ENCODE assay signal across 8 mouse cellular contexts in genomic region chr1:172082899-172083445, GRCm38 (mm10). TPM values are rescaled to one million over a fixed set of nuclear protein-coding genes. Genes with fewer than 3 reads are reported as not detected.
DNase-seq lines count a peak whose midpoint lies in the region; ATAC-seq and TF ChIP-seq lines count a peak whose summit lies in the region.

No protein-coding gene starts in this region.

- peak overlapping the region; percentile 95 for H3K4me3 ChIP-seq in heart, embryonic 12.5 days
- peak overlapping the region; percentile 94 to 98 for H3K4me3 ChIP-seq in MEL (ENCODE audit: control insufficient read depth in 1 of 2, insufficient read depth in 1 of 2, low read depth in 2 of 2, low read length in 2 of 2)

- H3K27me3 ChIP-seq in heart, embryonic 12.5 days (replicated peaks): no peaks in the 10 kb centered on the region
- H3K27me3 ChIP-seq in MEL (ENCODE audit: control insufficient read depth in 1 of 2, insufficient read depth in 2 of 2, low read length in 2 of 2): no peaks in the 10 kb centered on the region

- ATAC-seq in heart, embryonic 12.5 days (ENCODE audit: insufficient number of reproducible peaks, low FRiP score): peak; percentile 76
- peak; percentile 29 to 67; a peak in 2 of 4 replicates for ATAC-seq in hematopoietic stem cell, adult 5-6 weeks (replicated peaks in 1 of 2; ENCODE audit: insufficient read depth in 1 of 2, low FRiP score in 2 of 2, low TSS enrichment in 1 of 2, low read depth in 1 of 2, poor library complexity in 2 of 2, severe bottlenecking in 2 of 2)
- ATAC-seq in megakaryocyte progenitor cell, adult 5-6 weeks (replicated peaks; ENCODE audit: poor library complexity): peak; percentile 24

- peak overlapping the region; percentile 86 for H3K27ac ChIP-seq in heart, embryonic 12.5 days (ENCODE audit: poor library complexity, severe bottlenecking)
- peak overlapping the region; percentile 53 for H3K27ac ChIP-seq in MEL (ENCODE audit: control insufficient read depth, low read depth, low read length)

- no peak for TF ChIP-seq EP300 in MEL (IDR thresholded peaks at IDR 0.05; ENCODE audit: low read depth in 1 of 2, low read length in 2 of 2)

- WGBS in heart, embryonic 12.5 days: under 1% methylated on average over 24 of the region's 24 CpGs

- intact Hi-C loops in heart, postnatal 36 days (cut with DNase I): loop anchor here (1.0 kb wide), 1 partner anchor 293 kb away; the partner anchor contains the start of gene Pigm

- H3K4me1 ChIP-seq in heart, embryonic 12.5 days (replicated peaks): peaks cover 22% of the 10 kb centered on the region
- H3K4me1 ChIP-seq in MEL (ENCODE audit: control insufficient read depth in 1 of 2, insufficient read depth in 2 of 2, low read length in 2 of 2): peaks cover 8 to 9% of the 10 kb centered on the region in 2 experiments

- TF ChIP-seq RAD21 in MEL (IDR thresholded peaks at IDR 0.05; ENCODE audit: low read depth, low read length): no peak

- no peak for TF ChIP-seq CTCF in MEL (IDR thresholded peaks at IDR 0.05 in 2 of 3, conservative IDR thresholded peaks at IDR 0.05 in 1 of 3; ENCODE audit: control insufficient read depth in 1 of 3, insufficient read depth in 1 of 3, low read depth in 2 of 3, low read length in 3 of 3, poor library complexity in 1 of 3, severe bottlenecking in 1 of 3)

- H3K36me3 ChIP-seq in heart, embryonic 12.5 days: peaks cover 26% of the 10 kb centered on the region
- H3K36me3 ChIP-seq in MEL (ENCODE audit: control insufficient read depth in 1 of 2, insufficient read depth in 2 of 2, low read length in 2 of 2): peaks cover 0 to 23% of the 10 kb centered on the region in 2 experiments; a peak in 3 of 4 replicates

- peak overlapping the region; percentile 94 for H3K9ac ChIP-seq in heart, embryonic 12.5 days
- H3K9ac ChIP-seq in MEL (ENCODE audit: control insufficient read depth, low read depth, low read length, poor library complexity, severe bottlenecking): peak overlapping the region; percentile 92

- no peak for DNase-seq in heart, postnatal 36 days
- no peak for DNase-seq in MEL (ENCODE audit: low read depth, low spot score)
- no peak for DNase-seq in retina, postnatal 1 day
- no peak for DNase-seq in ovary, adult 18-20 months (ENCODE audit: low spot score)
- DNase-seq in cerebellum, adult 8-10 months: no peak

- H3K9me3 ChIP-seq in heart, embryonic 12.5 days (replicated peaks): no peaks in the 10 kb centered on the region
- H3K9me3 ChIP-seq in MEL (replicated peaks; ENCODE audit: insufficient read depth, low read length): no peaks in the 10 kb centered on the region

- peak overlapping the region; percentile 81 for H3K4me2 ChIP-seq in heart, embryonic 12.5 days

- peaks cover 44% of the 10 kb centered on the region for H3K79me2 ChIP-seq in MEL (ENCODE audit: control insufficient read depth, insufficient read depth, low read length, poor library complexity)

- peak in 1 of 2 experiments; percentile 82; a peak in 2 of 4 replicates for TF ChIP-seq POLR2A in MEL (IDR thresholded peaks at IDR 0.05; ENCODE audit: control insufficient read depth in 1 of 2, insufficient read depth in 1 of 2, low read depth in 1 of 2, low read length in 2 of 2, poor library complexity in 1 of 2)

TF ChIP-seq in MEL, 35 proteins besides CTCF, POLR2A, EP300 and RAD21:
- TF ChIP-seq USF1 (IDR thresholded peaks at IDR 0.05; ENCODE audit: low read depth, low read length) (no peak), SMC3 (IDR thresholded peaks at IDR 0.05; ENCODE audit: low read depth, low read length) (no peak), GATA1 (IDR thresholded peaks at IDR 0.05; ENCODE audit: low read depth, low read length) (no peak), UBTF (IDR thresholded peaks at IDR 0.05; ENCODE audit: borderline replicate concordance, insufficient read depth, low read depth, low read length) (no peak), KAT2A (conservative IDR thresholded peaks at IDR 0.05; ENCODE audit: low read depth, low read length) (no peak), MEF2A (IDR thresholded peaks at IDR 0.05; ENCODE audit: extremely low read depth, insufficient replicate concordance, low read depth, low read length, poor library complexity, severe bottlenecking) (no peak), TCF12 (IDR thresholded peaks at IDR 0.05; ENCODE audit: low read depth, low read length) (no peak), BHLHE40 (IDR thresholded peaks at IDR 0.05; ENCODE audit: borderline replicate concordance, low read depth, low read length) (no peak), MAZ (IDR thresholded peaks at IDR 0.05; ENCODE audit: low read depth, low read length) (no peak), ZNF384 (IDR thresholded peaks at IDR 0.05; ENCODE audit: low read depth, low read length) (no peak), USF2 (IDR thresholded peaks at IDR 0.05; ENCODE audit: borderline replicate concordance in 1 of 2, insufficient read depth in 1 of 2, low read depth in 1 of 2, low read length in 2 of 2) (no peak), RCOR1 (IDR thresholded peaks at IDR 0.05; ENCODE audit: low read depth, low read length) (no peak), GABPA (IDR thresholded peaks at IDR 0.05; ENCODE audit: low read depth, low read length) (no peak), TBP (IDR thresholded peaks at IDR 0.05; ENCODE audit: low read depth, low read length) (no peak), MAFK (IDR thresholded peaks at IDR 0.05; ENCODE audit: borderline replicate concordance, low read depth, low read length) (no peak), POLR2AphosphoS2 (IDR thresholded peaks at IDR 0.05; ENCODE audit: low read length) (no peak), CHD1 (IDR thresholded peaks at IDR 0.05; ENCODE audit: low read depth, low read length) (no peak; the same call in 1 of the 2 replicates), ZMIZ1 (IDR thresholded peaks at IDR 0.05; ENCODE audit: low read depth, low read length) (no peak), NRF1 (IDR thresholded peaks at IDR 0.05; ENCODE audit: insufficient read depth, low read depth, low read length, poor library complexity, severe bottlenecking) (no peak), ELF1 (IDR thresholded peaks at IDR 0.05; ENCODE audit: low read depth, low read length) (no peak)

RNA-seq across cellular contexts. Expression of gene Ncstn, which starts 0.4 kb away (rescaled TPM):
- polyA plus RNA-seq in heart, embryonic 12.5 days (2016; fragmentation: Nextera tagmentation; extraction: Ambion mirVana): 132 TPM in 2 replicates
- total RNA-seq in heart, postnatal 36 days (2021): 10 to 100 TPM; 45.5 to 50.1 TPM
- total RNA-seq in MEL (2012; rRNA removed): 9.6 and 9.9 TPM in 2 replicates
- polyA plus RNA-seq in MEL (2012; ENCODE audit: insufficient read depth in 1 of 2, insufficient read length in 2 of 2, low read depth in 1 of 2, low replicate concordance in 2 of 2, missing spikeins in 1 of 2): 10 to 100 TPM in 1 of 2 experiments, not detected in 1; 38.5 TPM
- total RNA-seq in hematopoietic stem cell, adult 5-6 weeks (2017): 24.0 and 25.1 TPM in 2 replicates
- total RNA-seq in megakaryocyte progenitor cell, adult 5-6 weeks (2015): 68.0 and 69.0 TPM in 2 replicates
- 26.3 and 35.5 TPM in 2 replicates for total RNA-seq in megakaryocyte progenitor cell, adult 5-6 weeks (2017)

RNA-seq across cellular contexts. Expression of gene Copa, which starts 0.6 kb away (rescaled TPM):
- 214 and 219 TPM in 2 replicates for polyA plus RNA-seq in heart, embryonic 12.5 days (2016; fragmentation: Nextera tagmentation; extraction: Ambion mirVana)
- 100 to 1,000 TPM; 112 to 113 TPM for total RNA-seq in heart, postnatal 36 days (2021)
- 90.8 and 92.3 TPM in 2 replicates for total RNA-seq in MEL (2012; rRNA removed)
- 100 to 1,000 TPM in 1 of 2 experiments, 10 to 100 TPM in 1; 81.2 to 118 TPM for polyA plus RNA-seq in MEL (2012; ENCODE audit: insufficient read depth in 1 of 2, insufficient read length in 2 of 2, low read depth in 1 of 2, low replicate concordance in 2 of 2, missing spikeins in 1 of 2)
- total RNA-seq in hematopoietic stem cell, adult 5-6 weeks (2017): 126 and 139 TPM in 2 replicates
- total RNA-seq in megakaryocyte progenitor cell, adult 5-6 weeks (2015): 146 and 159 TPM in 2 replicates
- 140 and 152 TPM in 2 replicates for total RNA-seq in megakaryocyte progenitor cell, adult 5-6 weeks (2017)

RNA-seq across cellular contexts. Expression of gene Nhlh1, which starts 25.6 kb away (rescaled TPM):
- not detected in 2 replicates for polyA plus RNA-seq in heart, embryonic 12.5 days (2016; fragmentation: Nextera tagmentation; extraction: Ambion mirVana)
- total RNA-seq in heart, postnatal 36 days (2021): not detected
- total RNA-seq in MEL (2012; rRNA removed): not detected in 2 replicates
- not detected for polyA plus RNA-seq in MEL (2012; ENCODE audit: insufficient read depth in 1 of 2, insufficient read length in 2 of 2, low read depth in 1 of 2, low replicate concordance in 2 of 2, missing spikeins in 1 of 2)
- not detected in 2 replicates for total RNA-seq in hematopoietic stem cell, adult 5-6 weeks (2017)
- not detected in 2 replicates for total RNA-seq in megakaryocyte progenitor cell, adult 5-6 weeks (2015)
- not detected in 2 replicates for total RNA-seq in megakaryocyte progenitor cell, adult 5-6 weeks (2017)

RNA-seq across cellular contexts. Expression of gene Pex19, which starts 43.6 kb away (rescaled TPM):
- 133 and 139 TPM in 2 replicates for polyA plus RNA-seq in heart, embryonic 12.5 days (2016; fragmentation: Nextera tagmentation; extraction: Ambion mirVana)
- 100 to 1,000 TPM; 125 to 136 TPM for total RNA-seq in heart, postnatal 36 days (2021)
- total RNA-seq in MEL (2012; rRNA removed): 26.3 and 27.7 TPM in 2 replicates
- polyA plus RNA-seq in MEL (2012; ENCODE audit: insufficient read depth in 1 of 2, insufficient read length in 2 of 2, low read depth in 1 of 2, low replicate concordance in 2 of 2, missing spikeins in 1 of 2): 10 to 100 TPM in 1 of 2 experiments, not detected in 1; 53.6 TPM
- total RNA-seq in hematopoietic stem cell, adult 5-6 weeks (2017): 44.6 and 52.9 TPM in 2 replicates
- 24.2 and 24.9 TPM in 2 replicates for total RNA-seq in megakaryocyte progenitor cell, adult 5-6 weeks (2015)
- total RNA-seq in megakaryocyte progenitor cell, adult 5-6 weeks (2017): 31.2 and 38.4 TPM in 2 replicates

RNA-seq across cellular contexts. Expression of gene Vangl2, which starts 54.7 kb away (rescaled TPM):
- 13.5 and 14.4 TPM in 2 replicates for polyA plus RNA-seq in heart, embryonic 12.5 days (2016; fragmentation: Nextera tagmentation; extraction: Ambion mirVana)
- 1 to 10 TPM; 2.3 to 3.1 TPM for total RNA-seq in heart, postnatal 36 days (2021)
- total RNA-seq in MEL (2012; rRNA removed): 0.39 and 0.88 TPM in 2 replicates
- polyA plus RNA-seq in MEL (2012; ENCODE audit: insufficient read depth in 1 of 2, insufficient read length in 2 of 2, low read depth in 1 of 2, low replicate concordance in 2 of 2, missing spikeins in 1 of 2): 1 to 10 TPM in 1 of 2 experiments, not detected in 1; 3.0 TPM
- total RNA-seq in hematopoietic stem cell, adult 5-6 weeks (2017): 5.2 TPM in 2 replicates
- total RNA-seq in megakaryocyte progenitor cell, adult 5-6 weeks (2015): 1.9 and 3.3 TPM in 2 replicates
- 1.1 and 1.7 TPM in 2 replicates for total RNA-seq in megakaryocyte progenitor cell, adult 5-6 weeks (2017)

Comparison
In these comparisons a context has a peak if more than half of its experiments do, and no peak if none do; other contexts are left out.
1. ATAC-seq: peak in every context shown above with its lines; median percentile 76 in heart, embryonic 12.5 days; 48 in hematopoietic stem cell, adult 5-6 weeks; 24 in megakaryocyte progenitor cell, adult 5-6 weeks.